Mouse (Mus musculus): Measurements from ENCODE around the gene Fndc10. TPM values are rescaled to one million over a fixed set of nuclear protein-coding genes. Genes with fewer than 3 reads are reported as not detected.
"Not testable (repeated sequence)": the region's sequence is repeated elsewhere in the genome, so short reads cannot be mapped to it uniquely, and the experiment has no call there.

The Fndc10 gene
- total RNA-seq (2014; fragmentation: Nextera tagmentation): 2.8 and 7.6 TPM in 2 replicates
- total RNA-seq (2017): 0.88 and 2.1 TPM in 2 replicates

DNA sequence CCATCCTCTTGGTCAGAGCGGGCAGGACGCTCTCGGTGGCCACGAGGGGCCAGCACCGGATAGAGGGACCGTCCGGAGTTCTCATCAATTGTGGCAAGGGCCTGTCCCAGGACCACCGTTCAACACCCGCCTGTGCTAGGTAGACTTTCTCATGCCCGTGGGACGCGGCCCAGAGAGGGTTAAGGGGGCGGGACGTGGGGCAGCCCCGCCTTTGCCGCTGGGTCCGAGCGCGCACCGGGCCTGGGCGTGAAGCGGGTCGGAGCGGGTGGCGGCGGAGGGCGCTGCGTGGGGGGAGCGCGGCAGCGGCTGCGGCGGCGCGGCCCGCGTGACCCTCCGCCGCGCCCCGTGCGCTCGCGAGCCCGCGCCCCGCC, at the start of gene Fndc10:
TSS of gene Fndc10 (plus strand) at position 232 of the 371 bp plus-strand sequence.
- ATAC-seq (replicated peaks; ENCODE audit: poor library complexity, severe bottlenecking): peak; percentile 40

DNA sequence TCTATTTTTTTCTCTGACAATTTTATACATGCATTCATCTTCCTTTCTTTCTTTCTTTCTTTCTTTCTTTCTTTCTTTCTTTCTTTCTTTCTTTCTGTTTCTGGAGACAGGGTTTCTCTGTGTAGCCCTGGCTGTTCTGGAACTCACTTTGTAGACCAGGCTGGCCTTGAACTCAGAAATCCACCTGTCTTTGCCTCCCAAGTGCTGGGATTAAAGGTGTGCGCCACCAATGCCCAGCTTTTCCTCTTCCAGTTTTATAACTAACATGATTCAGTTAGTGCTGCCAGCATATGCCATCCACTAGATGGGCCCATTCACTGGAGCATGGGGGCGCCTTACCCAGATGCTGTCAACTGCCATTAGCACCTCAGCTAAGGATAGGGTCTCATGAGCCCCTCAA, 48.8 kb upstream of the Fndc10 start, which contains the start of gene Gm10563:
TSS of gene Gm10563 (minus strand) at position 101 of the 400 bp plus-strand sequence.
- not testable (repeated sequence) for ATAC-seq (replicated peaks; ENCODE audit: poor library complexity, severe bottlenecking)

DNA sequence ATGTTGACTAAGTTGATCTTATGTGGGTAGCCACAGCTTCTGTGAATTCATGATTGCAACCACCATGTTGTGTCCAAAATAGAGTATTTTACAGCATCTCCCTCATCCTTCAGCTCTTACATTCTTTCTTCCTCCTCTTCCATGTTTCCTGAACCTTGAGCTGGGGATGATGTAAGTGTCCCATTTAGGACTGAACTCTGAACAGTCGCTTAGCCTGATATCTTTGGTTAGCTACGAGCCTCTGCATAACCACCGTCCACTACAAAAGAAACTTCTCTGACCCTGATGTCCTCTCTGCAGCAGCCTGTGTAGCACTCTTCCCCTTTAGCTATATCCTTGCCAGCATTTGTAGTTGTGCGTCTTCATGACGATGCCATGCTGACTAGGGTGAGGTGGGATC, 48.4 kb upstream of the Fndc10 start:
- ATAC-seq (replicated peaks; ENCODE audit: poor library complexity, severe bottlenecking): no peak

DNA sequence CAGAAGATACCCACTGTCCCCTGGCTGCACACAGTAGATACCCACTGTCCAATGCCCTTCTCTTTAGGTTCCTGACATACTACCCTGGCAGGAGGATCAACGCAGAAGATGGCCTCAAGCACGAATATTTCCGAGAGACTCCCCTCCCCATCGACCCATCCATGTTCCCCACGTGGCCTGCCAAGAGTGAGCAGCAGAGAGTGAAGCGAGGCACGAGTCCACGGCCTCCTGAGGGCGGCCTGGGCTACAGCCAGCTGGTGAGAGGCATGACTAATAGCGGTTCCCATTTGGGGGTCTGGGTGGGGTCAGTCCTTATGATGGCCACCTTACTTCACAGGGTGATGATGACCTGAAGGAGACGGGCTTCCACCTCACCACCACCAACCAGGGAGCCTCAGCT, 44.8 kb upstream of the Fndc10 start:
- ATAC-seq (replicated peaks; ENCODE audit: poor library complexity, severe bottlenecking): no peak

DNA sequence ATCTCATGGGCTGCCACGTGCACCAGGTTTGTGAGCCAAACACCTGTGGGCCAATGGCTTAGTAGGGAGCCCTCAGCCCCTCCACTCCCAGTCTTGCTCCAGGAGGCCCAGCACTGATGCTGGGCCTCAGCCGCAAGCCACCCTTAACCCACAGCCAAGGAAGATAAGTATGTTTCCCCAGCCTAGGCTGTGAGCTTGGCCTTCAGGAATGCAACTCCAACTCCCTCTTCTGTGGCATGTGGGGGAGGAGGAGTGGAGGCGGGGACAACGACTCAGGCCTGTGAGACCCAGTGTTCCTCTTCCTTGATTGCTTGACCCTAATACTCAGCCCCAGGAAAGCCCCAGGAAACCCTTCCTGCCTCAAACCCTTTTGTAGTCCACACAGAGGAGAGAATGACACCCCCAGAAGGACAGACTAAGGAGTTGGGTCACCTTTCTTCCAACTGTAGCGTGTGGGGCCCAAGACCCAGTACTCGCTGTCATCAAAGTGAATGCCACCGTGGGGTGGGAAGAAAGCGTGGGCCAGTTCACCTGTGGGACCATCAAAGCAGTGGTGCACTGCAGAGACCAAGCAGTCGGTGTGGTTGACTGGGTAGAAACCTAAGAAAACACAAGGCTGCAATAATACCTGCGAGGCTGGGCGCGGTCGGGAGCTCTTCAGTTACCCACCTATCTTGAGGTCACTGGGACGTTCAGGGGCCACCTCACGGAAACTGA, 42.4 kb upstream of the Fndc10 start:
- no peak for ATAC-seq (replicated peaks; ENCODE audit: poor library complexity, severe bottlenecking)

DNA sequence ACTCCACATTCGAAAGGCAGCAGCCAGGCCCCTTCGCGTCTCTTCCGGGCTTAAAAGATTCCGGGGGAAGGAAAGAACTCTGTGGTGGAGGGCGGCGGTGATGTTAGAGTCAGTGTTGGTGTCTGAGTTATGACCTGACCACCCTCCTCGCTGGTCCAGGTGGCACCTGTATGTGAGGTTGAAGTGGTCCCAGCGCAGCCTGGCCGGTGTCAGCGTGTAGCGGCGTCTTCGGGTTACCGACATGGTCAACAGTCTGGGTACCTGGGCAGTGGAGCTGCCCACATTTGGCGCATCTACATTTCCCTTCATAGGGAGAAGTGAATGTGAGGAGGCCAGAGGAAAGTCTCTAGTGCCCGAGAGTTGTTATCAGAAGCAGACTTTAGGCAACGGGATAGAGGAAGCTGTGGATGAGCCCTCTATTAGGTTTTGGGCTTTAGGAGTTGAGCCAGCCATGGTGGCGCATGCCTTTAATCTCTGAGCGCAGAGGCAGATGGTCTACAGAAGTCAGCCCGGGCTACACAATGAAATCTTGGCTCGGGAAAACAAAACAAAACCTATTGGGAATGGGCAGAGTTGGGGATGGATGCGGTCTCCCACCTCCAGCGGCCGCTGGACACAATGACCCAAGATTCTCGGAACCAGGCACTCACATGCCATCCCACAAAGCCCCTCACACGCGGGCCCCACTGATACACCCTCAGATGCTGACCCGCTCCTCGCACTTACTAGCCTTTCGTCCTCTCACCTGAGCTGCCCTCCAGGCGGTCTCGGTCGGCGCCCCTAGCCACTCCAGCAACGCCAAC, 41.7 kb upstream of the Fndc10 start:
- no peak for ATAC-seq (replicated peaks; ENCODE audit: poor library complexity, severe bottlenecking)

DNA sequence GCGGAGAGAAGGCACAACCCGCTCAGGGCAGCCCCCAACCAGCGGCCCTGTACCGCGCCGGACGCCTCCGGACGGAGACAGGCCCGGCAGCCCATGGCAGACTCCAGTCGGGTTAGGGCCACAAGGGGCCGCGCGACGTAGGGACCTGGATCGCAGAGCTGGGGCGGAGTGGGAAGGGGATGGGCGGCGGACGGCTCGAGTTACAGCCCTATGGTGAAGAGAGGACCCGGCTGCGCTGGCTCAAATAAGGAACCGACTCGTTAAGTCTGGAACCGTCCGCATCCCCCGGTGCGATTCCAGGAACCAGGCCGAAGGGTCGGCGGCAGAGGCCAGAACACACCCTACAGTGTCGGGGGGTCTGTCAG, 41.1 kb upstream of the Fndc10 start, which contains the start of gene Mmp23:
TSS of gene Mmp23 (minus strand) at position 299 of the 365 bp plus-strand sequence.
- ATAC-seq (replicated peaks; ENCODE audit: poor library complexity, severe bottlenecking): peak; percentile 54

DNA sequence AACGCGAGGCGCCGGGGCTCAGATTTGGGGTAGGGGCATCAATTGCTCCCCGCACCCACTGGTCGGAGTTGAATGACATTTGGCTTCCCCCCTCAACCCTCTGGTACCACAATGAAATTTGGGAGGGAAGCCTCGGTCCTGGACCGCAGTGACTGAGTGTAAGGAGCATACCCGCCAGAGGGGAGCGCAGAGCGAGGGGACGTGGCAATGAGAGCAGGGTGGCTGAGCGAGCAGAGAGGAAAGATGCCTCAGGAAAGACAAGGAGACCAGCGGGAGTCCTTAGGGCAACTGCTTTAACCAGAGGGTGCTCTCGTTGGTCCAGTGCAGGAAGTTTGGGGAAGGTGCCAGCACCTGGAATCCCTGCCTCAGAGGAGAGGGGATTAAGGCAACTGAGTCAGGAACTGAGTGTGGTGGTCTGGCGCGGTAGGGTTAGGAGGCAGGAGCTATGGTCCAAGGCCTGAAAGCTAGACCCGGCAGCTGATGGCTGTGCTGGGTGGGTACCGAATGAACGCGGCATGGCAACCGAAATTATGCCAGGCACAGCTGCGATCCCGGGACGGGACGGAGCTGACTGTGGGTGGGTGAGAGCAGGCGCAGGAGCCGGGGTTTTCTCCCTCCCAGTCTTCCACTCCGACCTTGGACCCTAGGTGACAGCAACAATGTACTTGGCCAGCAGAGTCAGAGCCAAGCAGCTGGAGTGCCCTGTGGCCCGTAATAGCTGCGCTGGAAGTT, 40.5 kb upstream of the Fndc10 start:
- peak; percentile 18 for ATAC-seq (replicated peaks; ENCODE audit: poor library complexity, severe bottlenecking)

DNA sequence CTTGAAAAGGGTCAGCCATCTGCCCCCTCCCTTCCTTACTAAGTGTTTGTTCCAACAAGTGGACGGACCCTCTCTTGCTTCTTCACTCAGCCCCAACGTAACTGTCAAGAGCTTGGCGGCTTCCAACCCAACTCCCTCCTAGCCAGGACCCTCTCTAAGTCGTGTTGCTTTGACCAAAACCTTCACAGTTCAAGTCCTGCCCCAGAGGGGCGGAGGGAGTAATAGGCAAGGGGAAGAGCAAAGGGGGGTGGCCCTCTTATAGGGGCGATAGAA, 40.0 kb upstream of the Fndc10 start:
- ATAC-seq (replicated peaks; ENCODE audit: poor library complexity, severe bottlenecking): peak; percentile 14

DNA sequence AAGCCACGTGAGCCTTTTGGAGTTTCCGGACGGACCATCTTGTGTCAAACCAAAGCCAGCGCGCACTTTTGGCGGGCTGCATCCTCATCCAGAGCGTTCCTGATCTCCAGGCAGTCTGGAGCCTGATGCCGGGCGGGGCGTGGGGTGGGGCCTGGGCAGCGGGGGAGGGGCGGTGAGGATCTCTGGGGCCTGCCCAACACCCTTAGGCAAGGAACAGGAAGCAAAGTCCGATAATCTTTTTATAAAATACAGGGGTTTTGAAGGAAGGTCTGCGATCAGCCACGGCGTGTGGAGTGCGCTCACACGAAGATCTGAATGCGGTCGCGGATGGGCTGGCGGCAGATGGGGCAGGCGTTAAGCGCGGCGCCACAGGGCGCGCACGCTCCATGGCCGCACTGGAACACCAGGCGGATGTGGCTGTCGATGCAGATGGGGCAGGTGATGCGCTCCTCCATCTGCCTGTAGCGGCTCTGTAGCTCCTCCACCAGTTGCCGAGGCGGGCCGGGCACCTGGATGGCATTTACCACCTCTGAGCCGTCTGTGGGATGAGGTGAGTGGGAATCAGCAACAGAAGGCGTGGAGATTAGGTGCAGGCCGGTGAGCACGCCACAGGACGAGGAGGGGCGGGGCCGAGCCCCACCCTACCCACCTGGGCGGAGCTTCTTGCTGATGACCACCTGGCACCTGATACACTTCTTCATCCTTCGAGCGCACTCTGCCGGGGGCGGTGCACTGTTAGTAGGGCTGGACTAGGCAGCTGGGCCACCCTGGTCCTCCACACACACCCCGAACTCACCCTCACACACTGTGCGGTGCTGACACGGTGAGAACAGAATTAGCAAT, 39.5 kb upstream of the Fndc10 start:
- peak; percentile 35 for ATAC-seq (replicated peaks; ENCODE audit: poor library complexity, severe bottlenecking)

DNA sequence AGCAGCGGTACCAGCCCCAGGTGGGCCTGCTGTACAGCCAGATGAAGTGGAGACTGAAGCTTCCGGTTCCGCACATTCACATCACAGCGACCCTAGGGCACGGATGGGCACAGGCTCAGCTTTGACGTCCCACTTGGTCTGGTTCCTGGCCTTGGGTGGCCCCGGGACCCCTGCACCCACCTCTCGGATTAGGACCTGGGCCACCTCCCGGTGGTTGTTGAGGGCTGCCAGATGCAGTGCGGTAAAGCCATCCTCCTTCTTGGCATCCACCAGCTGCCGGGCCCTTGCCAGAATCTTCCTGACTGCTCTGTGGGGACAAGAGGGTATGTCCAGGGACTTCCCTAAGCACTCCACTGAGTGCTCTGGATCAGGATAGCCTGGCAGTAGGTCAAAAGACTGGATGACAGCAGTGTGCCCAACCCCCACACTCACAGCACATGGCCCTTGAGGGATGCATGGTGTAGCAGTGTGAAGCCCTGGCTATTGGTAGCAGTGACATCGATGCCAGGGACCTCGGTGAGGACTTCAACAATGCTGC, 37.9 kb upstream of the Fndc10 start:
- no peak for ATAC-seq (replicated peaks; ENCODE audit: poor library complexity, severe bottlenecking)

DNA sequence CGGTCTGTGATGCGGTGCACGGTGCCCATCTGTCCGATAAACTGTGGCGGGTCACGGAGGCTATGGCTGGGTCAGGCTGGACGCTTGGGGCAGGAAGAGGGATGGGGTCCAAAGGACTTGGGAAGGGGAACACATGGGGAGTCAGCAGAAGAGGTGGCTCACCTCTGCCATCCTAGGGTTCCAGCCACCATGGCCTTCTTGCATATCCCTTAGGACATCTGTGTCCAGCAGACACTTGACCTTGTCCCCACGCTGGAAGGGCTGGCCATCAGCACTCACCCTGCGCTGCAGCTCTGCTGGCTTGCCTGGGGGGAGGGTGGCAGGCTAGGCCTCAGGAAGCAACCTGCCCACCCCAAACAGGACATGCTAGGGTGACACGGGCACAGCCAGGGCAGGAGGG, 35.2 kb upstream of the Fndc10 start:
- ATAC-seq (replicated peaks; ENCODE audit: poor library complexity, severe bottlenecking): no peak

DNA sequence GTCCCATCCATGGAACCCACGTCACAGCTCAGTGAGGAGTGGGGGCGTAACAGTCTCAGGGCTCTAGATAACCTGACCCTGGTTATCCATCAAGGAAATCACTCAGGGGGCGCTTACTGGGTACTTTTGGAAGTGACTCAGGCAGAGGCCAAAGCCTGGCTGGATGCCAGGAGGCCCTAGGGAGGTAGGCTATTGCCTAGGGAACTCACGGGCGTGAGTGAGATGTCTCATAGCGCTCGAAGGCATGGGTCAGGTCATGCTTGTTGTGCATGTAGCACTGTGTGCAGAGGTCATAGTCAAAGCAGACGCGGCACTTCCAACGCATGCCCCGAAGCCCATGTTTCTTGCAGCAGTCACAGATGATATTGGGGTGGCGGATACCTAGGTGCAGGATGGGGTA, 33.5 kb upstream of the Fndc10 start:
- no peak for ATAC-seq (replicated peaks; ENCODE audit: poor library complexity, severe bottlenecking)

DNA sequence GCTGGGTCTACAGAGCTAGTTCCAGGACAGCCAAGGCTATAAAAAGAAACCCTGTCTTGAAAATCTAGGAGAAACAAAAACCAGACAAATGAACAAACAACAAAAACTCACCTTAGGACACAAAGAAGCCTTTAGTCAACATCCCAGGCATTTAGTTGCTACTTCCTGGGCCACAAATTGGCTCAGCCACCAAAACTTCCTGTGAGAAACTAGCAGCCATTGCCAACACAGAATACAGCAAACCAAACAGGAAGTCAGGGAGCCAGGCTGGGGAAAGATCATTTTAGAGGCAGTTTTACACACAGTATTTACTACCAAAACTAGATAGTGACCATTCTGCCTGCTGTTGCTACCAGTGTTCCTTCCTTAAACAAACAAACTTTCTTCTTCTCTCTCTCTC, 27.2 kb upstream of the Fndc10 start:
- ATAC-seq (replicated peaks; ENCODE audit: poor library complexity, severe bottlenecking): peak; percentile 17; the same call in 1 of the 2 replicates

DNA sequence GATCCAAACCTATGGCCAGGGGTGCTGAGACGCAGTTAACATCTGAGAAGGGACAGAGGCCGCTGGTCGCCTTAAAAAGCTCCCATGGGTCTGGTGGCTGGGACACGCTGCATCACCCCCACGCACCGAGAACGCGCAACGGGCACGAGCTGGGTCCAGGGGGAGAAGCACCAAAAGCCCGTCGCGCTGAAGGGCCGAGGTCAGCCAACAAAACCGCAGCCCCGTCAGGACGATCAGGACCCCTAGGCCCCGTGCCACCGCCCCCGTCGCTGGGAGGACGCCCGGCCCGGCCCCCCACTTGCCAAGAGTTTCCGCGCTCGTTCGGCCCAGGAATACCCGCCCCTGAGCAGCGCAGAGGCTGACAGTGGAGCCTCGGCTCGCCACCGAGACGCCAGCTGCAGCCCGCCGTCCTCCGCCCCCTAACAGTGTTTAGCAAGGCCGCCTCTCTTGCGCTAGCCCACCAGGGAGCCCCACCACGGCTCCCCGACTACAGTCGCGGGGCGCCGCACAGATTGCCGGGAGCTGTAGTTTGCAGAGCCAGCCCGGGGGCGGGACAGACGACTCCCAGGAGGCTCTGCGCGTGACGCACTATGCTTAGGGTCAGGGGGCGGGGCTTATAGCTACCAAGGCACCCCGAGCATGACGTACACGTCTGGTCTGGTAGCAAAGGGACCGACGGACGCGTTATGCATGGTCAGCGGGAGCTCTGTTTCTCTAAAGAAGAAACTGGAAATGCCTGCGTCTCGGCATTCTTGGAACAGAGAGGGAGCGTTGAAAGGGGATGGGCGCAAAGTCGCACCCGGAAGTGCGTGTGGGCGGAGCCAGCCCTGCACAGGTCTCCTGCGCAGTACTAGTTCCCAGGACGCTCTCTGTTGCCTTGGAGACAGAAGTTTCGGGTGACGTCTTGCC, 25.2 kb upstream of the Fndc10 start, which contains the start of gene Mib2:
TSS of gene Mib2 (minus strand) at position 510 of the 909 bp plus-strand sequence.
- ATAC-seq (replicated peaks; ENCODE audit: poor library complexity, severe bottlenecking): peak; percentile 89

DNA sequence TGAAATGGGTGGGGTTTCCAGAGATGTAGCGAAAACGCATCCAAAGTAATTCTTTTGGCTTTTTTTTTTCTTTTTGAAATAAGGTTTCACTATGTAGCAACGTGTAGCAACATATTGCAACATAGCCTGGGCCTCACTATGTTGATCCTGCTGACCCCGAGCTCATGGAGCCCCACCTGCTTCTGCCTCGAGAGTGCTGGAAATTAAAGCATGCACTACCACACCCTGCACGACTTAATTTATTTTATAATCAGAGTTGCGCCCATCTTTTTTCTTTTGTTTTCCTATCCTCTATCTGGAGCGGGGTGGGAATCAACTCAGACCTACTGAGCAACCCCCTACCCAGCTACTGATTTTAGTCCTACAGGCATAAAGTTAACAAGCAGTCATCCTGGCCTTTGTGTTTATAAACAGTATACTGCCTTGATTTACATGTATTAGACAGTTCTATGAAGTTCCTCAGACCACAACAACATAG, 24.5 kb upstream of the Fndc10 start:
- ATAC-seq (replicated peaks; ENCODE audit: poor library complexity, severe bottlenecking): no peak

DNA sequence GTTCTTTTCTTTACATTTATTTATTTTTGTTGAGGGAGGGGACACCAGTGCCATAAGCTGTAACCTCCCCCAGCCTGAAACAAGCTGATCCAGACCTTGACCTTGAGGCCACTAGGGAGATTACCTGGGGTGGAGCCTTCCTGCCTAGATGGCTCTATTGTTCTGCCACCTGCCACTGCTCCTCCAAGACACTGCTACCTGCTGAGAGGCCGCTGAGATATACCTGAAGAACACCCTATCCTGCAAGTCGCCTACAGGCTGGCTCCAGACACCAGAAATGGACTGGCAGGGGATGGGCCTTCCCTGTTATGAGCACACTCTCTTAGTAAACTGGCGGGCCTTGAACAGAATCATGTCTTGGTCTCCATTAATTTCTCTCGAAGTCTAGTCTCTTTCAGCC, 23.9 kb upstream of the Fndc10 start:
- not testable (repeated sequence) for ATAC-seq (replicated peaks; ENCODE audit: poor library complexity, severe bottlenecking)

DNA sequence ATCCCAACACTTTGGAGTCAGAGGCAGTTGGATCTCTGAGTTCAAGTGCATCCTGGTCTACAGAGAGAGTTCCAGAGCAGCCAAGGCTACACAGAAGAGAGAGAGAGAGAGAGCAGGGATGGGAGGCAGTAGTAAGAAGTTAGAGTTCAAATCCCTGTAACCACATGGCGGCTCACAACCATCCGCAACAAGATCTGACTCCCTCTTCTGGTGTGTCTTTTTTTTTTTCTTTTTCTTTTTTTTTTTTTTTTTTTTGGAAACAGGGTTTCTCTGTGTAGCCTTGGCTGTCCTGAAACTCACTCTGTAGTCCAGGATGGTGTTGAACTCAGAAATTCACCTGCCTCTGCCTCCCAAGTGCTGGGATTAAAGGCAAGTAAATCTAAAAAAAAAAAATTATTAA, 22.1 kb upstream of the Fndc10 start:
- ATAC-seq (replicated peaks; ENCODE audit: poor library complexity, severe bottlenecking): no peak

DNA sequence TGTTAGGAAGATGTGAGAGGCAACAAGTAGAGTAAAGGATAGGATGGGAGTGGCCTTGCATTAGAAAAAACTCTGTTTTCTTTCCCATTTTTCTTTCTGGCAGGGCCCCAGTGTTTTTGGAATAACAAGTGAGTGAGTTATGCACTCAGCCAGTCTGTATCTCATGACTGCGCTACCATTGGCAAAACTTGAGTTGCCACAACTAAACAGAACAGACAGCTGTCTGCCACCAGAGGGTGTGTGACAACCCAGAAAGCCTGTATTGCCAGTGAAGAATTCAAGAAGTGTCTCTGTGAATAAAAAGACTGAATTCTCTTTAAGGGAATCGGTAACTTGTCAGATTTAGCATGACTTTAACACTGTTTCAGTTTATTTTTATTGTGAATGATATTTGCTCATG, 18.2 kb upstream of the Fndc10 start:
- peak; percentile 42; the same call in 1 of the 2 replicates for ATAC-seq (replicated peaks; ENCODE audit: poor library complexity, severe bottlenecking)
